Mouse (Mus musculus) brain, embryonic 14.5 days (tissue): Measurements from ENCODE around the gene Vipr1. TPM values are rescaled to one million over a fixed set of nuclear protein-coding genes. Genes with fewer than 3 reads are reported as not detected.
A peak's percentile ranks its signal among the peaks of the same experiment; 100 is the strongest.

ENCODE experiments used
- DNase-seq: peaks from one replicate; pipeline ENCODE4 v3.0.0-alpha.2; 2011; ENCODE audit warnings: low read depth
- CTCF ChIP-seq: fragments of 200-500 bp; IDR thresholded peaks from 2 replicates; pipeline ENCODE4 v1.5.1; 2012; ENCODE audit warnings: inconsistent platforms, mild to moderate bottlenecking, moderate library complexity, borderline replicate concordance; ENCODE audit not compliant: insufficient read depth, insufficient read length; ENCODE audit errors: extremely low read depth
- POLR2A ChIP-seq: fragments of 200-500 bp; IDR thresholded peaks from 2 replicates; pipeline ENCODE4 v1.6.1; 2012; ENCODE audit warnings: mild to moderate bottlenecking, inconsistent platforms, borderline replicate concordance; ENCODE audit not compliant: poor library complexity, insufficient read depth, insufficient read length, severe bottlenecking; ENCODE audit errors: extremely low read depth
- polyA plus RNA-seq: library from polyadenylated mRNA; depleted of rRNA; stranded (reverse); fragments of >200 nt; gene quantifications from 2 replicates; pipeline ENCODE4 v1.2.3, GENCODE M21; 2012; rRNA removed

The Vipr1 gene
- polyA plus RNA-seq, 1 experiment = 0.38 TPM

GRCm38 (mm10) chr9:121709898-121710583 lies 67.5 kb downstream of the Vipr1 start, which contains the start of gene Ss18l2:
Gene Ss18l2 (plus strand): TSS chr9:121710329.
- DNase-seq = peak; percentile 100
- TF ChIP-seq CTCF = no peak
- TF ChIP-seq POLR2A = no peak

- TF ChIP-seq CTCF = no peak
- no peak for TF ChIP-seq POLR2A
- DNase-seq = no peak
Observed at GRCm38 (mm10) chr9:121710584-121710975, 68.1 kb downstream of the Vipr1 start.

- DNase-seq = no peak
- TF ChIP-seq POLR2A = no peak
- no peak for TF ChIP-seq CTCF
Observed at GRCm38 (mm10) chr9:121717048-121717447, 74.5 kb downstream of the Vipr1 start.

GRCm38 (mm10) chr9:121718070-121718705 lies 75.7 kb downstream of the Vipr1 start:
- TF ChIP-seq CTCF (no peak), POLR2A (no peak)
- peak; percentile 22 for DNase-seq

- TF ChIP-seq CTCF (no peak), POLR2A (peak; percentile 70)
- peak; percentile 99 for DNase-seq
Observed at GRCm38 (mm10) chr9:121718792-121719318, 76.3 kb downstream of the Vipr1 start, which contains the start of gene Nktr. Gene Nktr (plus strand): TSS chr9:121719169.

- peak; percentile 65 for DNase-seq
- TF ChIP-seq CTCF (no peak), POLR2A (no peak)
Observed at GRCm38 (mm10) chr9:121719347-121720331, 77.1 kb downstream of the Vipr1 start.

Other genes starting within 250 kb of the Vipr1 start
- gene Cck, start 147.0 kb upstream of the Vipr1 start, polyA plus RNA-seq = 34.1 and 38.6 TPM in 2 replicates
- not detected in 2 replicates for gene Lyzl4, start 620 bp upstream of the Vipr1 start, polyA plus RNA-seq
- 21.2 and 25.2 TPM in 2 replicates for gene Sec22c, start 62.8 kb downstream of the Vipr1 start, polyA plus RNA-seq
- gene Ss18l2, start 67.6 kb downstream of the Vipr1 start, polyA plus RNA-seq = 65.3 and 71.1 TPM in 2 replicates
- 165 and 197 TPM in 2 replicates for gene Nktr, start 76.5 kb downstream of the Vipr1 start, polyA plus RNA-seq
- gene Zfp651, start 116.6 kb downstream of the Vipr1 start, polyA plus RNA-seq = 38.8 and 51.4 TPM in 2 replicates
- 0.55 and 0.72 TPM in 2 replicates for gene Klhl40, start 134.9 kb downstream of the Vipr1 start, polyA plus RNA-seq
- gene Hhatl, start 149.8 kb downstream of the Vipr1 start, polyA plus RNA-seq = 0.40 and 0.49 TPM in 2 replicates
- 2.7 and 2.9 TPM in 2 replicates for gene Ccdc13, start 196.7 kb downstream of the Vipr1 start, polyA plus RNA-seq
- 42.6 and 43.8 TPM in 2 replicates for gene Higd1a, start 215.6 kb downstream of the Vipr1 start, polyA plus RNA-seq